Mouse (Mus musculus): ENCODE measurements at regions not wholly inside any gene's neighbourhood (a gene's known extent, or its start where the extent isn't known, plus 50 kb on each side); places are given as distances from the start of the nearest gene placed in this dataset.
A peak's percentile ranks its signal among the peaks of the same experiment; 100 is the strongest.

- peak in 1 of 2 experiments; percentile 11 for DNase-seq (ENCODE audit: low spot score in 2 of 2)
- intact Hi-C loops (cut with DNase I) = no loop called here
These were observed 57.5 kb downstream of the Ins1 start for GRCm38 (mm10) chr19:52321626-52322025.

DNA sequence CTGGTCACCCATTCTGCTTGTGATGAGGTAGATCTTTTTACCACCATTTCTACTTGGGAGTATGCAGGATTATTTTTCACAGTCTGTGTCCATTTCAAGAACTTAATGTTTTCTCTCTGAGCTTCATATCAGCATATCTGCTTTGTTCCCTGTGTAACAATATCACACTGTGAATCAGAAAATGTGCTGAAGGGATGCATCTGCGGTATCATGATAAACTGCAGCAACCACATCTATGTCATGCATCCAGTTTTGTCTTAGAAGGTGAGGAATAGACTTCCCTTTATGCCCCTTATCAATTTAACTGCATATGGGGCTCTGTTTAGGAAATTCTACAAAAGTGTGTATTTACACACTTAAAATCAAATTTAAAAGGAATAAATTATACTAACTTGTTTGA is 67.3 kb downstream of the Ins1 start:
- DNase-seq (ENCODE audit: low spot score in 2 of 2) = no peak
- intact Hi-C loops (cut with DNase I) = no loop called here

DNA sequence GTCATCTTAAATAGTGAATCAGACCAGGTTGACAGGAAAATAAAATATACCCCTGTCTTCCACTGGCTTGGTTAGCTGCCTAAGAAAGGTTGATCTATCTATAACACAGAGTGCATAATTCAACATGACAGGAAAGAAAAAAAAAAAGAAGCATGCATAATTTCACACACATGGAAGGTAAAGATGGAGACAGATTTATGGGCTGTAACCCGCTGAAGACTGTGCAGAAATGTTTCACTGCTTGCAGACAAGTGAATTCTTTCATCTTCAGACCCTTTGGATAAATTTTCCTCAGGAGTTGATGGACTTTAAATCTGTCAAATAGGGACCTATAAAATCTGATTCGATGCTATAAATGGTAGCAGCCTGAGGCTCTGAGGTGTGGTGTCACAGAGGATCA is 91.1 kb downstream of the Ins1 start:
- intact Hi-C loops (cut with DNase I) = no loop called here
- DNase-seq (ENCODE audit: low spot score in 2 of 2) = no peak

- intact Hi-C loops (cut with DNase I) = no loop called here
These were observed 110.9 kb downstream of the Ins1 start for GRCm38 (mm10) chr19:52374892-52375578.

GRCm38 (mm10) chr19:52406653-52407052 is 142.6 kb downstream of the Ins1 start:
- DNase-seq (ENCODE audit: low spot score in 2 of 2) = no peak
- intact Hi-C loops (cut with DNase I) = no loop called here

More at GRCm38 (mm10) chr19:52374892-52375578, 110.9 kb downstream of the Ins1 start:
- DNase-seq (ENCODE audit: low spot score in 2 of 2) = no peak

DNA sequence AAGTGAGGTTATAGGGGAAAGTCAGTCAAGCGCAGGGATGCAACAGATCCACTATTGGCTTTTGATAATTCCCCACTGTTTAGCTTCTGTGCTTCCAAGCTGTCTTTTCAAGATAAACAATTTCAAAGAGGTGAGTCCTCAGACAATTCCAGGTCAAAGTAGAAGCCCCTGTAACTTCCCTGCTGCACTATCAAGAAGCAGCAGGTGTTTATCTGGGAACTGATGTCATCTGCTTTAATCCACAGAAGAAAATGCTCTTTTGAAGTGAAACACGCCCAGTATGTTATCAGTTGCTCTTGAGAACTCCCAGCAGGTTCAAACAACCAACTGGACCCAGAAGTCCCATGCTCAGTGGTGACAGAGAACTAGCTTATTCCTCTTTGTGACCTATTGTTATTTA is 164.7 kb downstream of the Ins1 start:
- intact Hi-C loops (cut with DNase I) = no loop called here
- DNase-seq (ENCODE audit: low spot score in 2 of 2) = no peak

- DNase-seq (ENCODE audit: low spot score in 2 of 2) = no peak
- intact Hi-C loops (cut with DNase I) = no loop called here
These were observed 178.4 kb downstream of the Ins1 start for GRCm38 (mm10) chr19:52442523-52442922.

- no peak for DNase-seq (ENCODE audit: low spot score in 2 of 2)
- intact Hi-C loops (cut with DNase I) = no loop called here
These were observed 184.8 kb downstream of the Ins1 start for GRCm38 (mm10) chr19:52448931-52449330.

- intact Hi-C loops (cut with DNase I) = no loop called here
These were observed 185.3 kb downstream of the Ins1 start for GRCm38 (mm10) chr19:52449392-52449791.

More at GRCm38 (mm10) chr19:52449392-52449791, 185.3 kb downstream of the Ins1 start:
- DNase-seq (ENCODE audit: low spot score in 2 of 2) = no peak

All from left cerebral cortex, postnatal 14 days (tissue).